Mouse (Mus musculus): ENCODE measurements at regions not wholly inside any gene's neighbourhood (a gene's known extent, or its start where the extent isn't known, plus 50 kb on each side); places are given as distances from the start of the nearest gene placed in this dataset.

GRCm38 (mm10) chr6:143490019-143490418, 323.0 kb downstream of the Etnk1 start:
- DNase-seq = no peak

DNA sequence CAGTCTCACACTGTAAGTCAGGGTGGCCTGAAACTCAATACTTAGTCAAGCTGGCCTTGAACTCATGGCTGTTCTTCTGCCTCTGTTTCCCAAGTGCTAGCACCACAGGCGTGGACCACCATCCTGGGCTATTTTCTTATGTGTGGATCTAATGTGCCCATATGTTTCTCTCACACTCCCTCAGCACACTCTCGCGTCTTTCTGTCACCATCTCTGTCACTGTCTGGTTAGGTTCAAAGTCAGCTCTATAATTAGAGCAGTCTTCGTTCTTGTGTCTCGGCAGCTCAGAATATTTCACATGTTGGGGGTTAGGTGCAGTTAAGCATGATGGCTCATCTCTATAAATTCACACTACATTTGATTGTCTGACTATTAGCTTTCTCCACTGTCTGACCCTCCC, 324.4 kb downstream of the Etnk1 start:
- no peak for DNase-seq

DNA sequence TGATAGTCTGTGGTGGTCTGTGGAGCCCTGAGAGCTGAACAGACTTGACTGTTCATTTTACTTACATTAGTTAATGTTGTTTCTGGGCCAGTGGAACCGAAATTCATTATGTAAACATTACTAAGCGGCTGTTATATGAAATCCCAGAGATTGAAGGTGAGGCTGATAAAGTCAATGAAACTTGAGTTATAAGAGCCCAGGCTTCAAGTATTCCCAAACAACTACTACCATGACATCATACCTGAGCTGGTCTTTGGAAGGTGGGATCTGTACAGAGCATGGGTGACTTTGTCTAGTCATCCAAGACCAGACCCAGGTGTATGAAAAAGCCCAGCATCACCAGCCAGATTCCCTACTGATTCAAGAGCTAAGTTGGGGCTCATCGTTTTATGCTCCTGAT, 326.5 kb downstream of the Etnk1 start:
- no peak for DNase-seq

GRCm38 (mm10) chr6:143494341-143494740, 327.3 kb downstream of the Etnk1 start:
- DNase-seq = no peak

DNA sequence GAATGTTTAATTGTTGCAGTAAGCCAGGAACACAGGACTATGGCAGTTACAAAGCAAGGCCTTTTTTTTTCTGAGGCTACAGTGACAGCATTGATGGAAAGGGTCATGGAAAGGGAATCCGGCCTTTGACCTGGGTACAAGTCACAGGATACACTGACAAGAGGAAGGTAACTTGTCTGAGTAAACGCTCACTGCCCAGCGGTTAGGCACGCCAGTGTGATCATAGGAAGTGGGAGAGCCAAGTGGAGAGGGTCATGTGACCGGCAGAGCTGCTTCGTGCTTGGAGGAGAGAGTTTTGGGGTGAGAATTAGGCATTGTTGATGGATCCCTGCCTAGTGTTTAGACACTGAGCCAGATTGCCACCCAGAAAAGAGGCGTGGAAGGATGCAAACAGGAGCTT, 327.9 kb downstream of the Etnk1 start:
- DNase-seq = no peak

DNA sequence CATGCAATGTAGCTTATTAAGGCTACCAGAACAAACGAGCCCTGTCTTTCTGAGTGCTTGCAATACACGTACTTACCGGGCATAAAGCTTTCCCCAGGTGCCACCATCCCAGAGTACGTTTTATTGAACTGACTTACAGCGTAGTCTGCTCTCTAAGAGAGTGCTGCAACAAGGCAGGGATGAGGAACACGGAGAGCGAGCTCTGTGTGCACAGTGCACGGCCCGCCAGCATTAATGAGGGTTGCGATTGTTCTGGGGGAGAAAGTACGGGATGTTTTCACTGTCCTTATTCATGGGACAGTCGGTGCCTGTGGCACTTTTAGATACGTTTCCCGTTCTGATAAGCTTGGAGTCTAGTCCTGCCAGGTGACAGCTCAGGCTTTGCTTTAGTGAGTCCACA, 331.7 kb downstream of the Etnk1 start:
- DNase-seq = no peak

DNA sequence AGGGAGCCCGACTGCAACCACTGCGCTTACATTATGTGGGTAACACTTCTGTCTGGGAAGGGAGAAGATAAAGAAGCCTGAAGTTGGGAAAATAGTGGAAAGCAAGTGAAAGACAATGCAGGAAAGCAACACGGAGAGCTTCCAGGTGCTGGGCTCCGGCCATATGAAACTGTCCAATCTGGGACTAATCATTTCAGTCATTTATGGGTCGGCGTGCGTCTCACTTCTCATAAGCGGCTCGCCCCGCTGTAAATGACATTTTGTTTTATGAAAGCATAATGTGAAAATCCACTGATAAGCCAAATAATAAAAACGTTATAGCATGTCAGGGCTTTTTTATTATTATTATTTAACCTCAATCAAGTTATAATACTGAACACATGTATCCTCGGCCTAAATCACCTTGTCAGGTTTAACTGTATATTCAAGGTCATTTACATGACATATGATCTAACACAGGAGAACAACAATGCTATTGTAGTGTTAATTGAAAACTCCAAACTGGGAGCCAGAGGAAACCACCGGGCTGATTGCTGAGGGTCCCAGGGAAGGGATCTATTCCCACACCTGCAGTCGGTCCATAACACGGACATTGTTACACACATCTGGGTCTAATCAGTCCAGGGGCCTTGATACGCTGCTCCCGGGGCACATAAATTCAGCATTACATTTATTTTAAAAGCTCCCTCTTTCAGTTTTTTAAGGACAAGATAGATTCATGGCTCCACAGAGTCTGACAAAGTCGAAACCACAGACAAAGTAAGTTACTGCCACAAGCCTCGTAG, 332.4 kb downstream of the Etnk1 start:
- DNase-seq = no peak

- no peak for DNase-seq
These were observed 335.8 kb downstream of the Etnk1 start for GRCm38 (mm10) chr6:143502803-143503202.

DNA sequence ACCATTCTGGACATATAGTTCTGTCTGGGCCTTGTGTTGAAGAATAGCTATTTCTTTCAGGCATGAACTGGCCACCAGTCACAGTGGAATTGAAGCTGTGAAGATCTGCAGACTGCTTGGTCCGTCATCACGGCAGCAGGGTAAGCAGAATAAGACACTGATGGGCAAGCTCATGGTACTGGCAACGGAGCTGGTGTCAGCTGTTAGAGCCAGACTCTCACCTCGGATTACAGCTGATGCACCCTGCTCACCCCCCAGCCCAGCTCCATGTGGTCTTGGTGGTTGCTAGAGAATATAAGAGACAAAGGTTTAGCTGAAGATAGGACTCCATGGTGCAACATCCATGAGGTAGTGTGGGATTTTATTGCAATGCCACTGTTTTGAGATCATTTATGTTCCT, 336.9 kb downstream of the Etnk1 start:
- no peak for DNase-seq

- DNase-seq = no peak
These were observed 346.4 kb downstream of the Etnk1 start for GRCm38 (mm10) chr6:143513459-143513858.

DNA sequence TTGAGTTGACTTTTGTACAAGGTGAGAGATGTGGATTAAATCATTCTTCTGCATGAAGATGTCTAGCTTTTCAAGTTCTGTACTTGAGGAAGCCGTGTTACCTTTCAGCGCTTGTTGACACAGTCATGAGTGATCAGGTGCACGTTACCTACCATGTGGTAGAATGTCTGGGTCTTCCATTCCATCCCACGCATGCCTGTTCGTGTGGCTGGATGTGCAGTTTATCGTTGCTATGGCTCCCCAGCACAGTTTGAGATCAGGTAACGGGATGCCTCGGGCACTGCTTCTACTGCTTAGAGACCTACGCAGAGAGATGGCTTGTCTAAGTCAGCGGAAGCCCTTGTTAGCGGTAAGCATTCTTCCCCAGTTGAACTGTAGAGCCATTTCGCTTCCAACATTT, 348.1 kb downstream of the Etnk1 start:
- DNase-seq = no peak

DNA sequence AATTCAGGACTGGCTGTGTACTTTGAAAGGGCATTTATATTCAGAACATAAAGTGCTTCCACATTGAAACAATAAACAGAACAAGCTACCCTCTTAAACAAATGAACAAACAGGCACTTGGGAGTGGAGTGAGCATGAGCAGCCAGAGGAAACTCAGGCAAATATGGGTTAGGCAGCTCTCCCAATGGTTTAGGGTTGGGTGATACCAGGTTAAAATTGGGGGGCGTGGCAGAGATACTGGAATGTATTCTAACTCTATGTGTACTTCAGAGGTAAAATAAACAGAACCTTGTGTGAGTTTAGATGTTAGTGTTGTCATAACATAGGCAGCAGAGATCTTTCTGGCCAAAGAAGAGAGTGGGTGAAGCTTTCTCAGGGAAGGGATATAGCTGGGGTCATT, 349.7 kb downstream of the Etnk1 start:
- DNase-seq = no peak

DNA sequence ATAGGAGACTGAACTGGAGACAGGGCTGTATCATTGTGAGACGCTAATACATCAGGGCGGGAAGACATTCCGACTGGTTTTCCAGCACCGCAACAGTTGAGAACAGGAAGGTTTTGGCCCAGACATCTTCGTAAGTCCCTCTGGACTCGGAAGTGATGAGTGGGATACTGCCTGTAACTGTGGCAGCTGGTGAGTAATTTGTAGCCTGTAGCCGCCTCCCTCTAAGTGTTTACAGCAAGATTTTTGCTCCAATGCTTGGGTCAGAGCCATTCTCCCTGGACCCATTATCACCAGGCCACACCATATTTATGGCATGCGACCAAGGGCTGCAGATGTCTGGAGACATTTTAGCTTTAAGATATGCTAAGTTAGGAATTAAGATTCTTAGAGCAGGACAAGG, 351.5 kb downstream of the Etnk1 start:
- DNase-seq = no peak

DNA sequence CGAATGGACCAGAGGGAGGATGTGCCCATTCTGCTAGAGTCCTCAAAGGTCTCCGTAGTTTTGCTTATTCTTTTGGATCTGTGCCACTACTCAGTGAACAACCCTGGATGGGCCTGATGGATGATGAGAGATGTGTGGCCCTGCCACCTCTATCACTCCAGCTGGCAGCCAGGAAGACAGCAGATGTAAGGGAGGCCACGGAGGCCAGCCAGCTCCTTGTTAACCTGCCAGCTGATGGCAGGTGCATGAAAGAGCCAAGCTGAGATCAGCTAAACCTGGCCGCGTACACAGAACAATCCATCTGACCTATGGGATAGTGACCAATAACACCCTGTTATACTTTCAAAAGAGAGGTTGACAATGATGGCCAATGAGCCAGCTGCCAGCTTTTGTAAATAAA, 352.6 kb downstream of the Etnk1 start:
- DNase-seq = no peak

GRCm38 (mm10) chr6:143525092-143525491, 358.1 kb downstream of the Etnk1 start:
- no peak for DNase-seq

DNA sequence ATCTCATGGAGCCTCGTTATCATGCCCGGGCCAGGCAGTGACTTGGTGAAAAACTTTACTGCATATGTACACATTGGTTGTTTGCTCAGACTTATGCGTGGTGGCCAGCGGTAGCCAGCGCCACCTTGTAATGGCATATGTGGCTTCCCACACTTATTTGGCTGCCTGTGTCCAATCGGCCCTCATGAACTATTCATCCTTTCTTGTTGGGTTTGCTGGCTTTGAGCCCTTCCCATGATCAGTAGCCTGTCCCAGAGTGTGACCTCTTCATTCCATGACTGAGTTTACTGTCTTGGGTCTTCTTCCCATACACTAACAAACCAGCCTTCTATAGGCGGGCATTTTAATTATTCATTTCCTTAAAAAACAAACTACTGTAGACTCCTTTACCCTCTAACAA, 361.9 kb downstream of the Etnk1 start:
- no peak for DNase-seq

GRCm38 (mm10) chr6:143530372-143531224, 363.6 kb downstream of the Etnk1 start:
- DNase-seq = peak; percentile 44

GRCm38 (mm10) chr6:143531477-143531876, 364.5 kb downstream of the Etnk1 start:
- no peak for DNase-seq

DNA sequence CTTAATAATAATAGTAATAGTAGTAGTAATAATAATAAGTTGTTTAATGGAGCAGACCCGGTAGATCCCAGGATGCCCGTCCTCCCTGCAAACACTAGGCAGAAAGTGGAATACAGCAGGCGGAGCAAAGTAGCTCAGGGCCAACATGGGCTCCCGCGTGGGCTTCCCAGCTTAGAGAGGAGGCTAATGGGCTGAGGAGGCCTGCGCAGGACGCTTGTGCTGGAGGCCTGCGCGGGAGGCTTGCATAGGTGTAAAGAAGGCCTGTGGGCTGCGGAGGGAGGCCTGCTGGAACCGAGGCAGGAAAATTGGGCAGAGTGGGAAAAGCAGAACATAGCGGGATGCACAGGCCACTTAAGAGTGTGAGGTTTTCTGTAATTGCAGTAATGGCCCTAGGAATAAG, 365.4 kb downstream of the Etnk1 start:
- DNase-seq = no peak

GRCm38 (mm10) chr6:143535265-143535664, 368.2 kb downstream of the Etnk1 start:
- no peak for DNase-seq

DNA sequence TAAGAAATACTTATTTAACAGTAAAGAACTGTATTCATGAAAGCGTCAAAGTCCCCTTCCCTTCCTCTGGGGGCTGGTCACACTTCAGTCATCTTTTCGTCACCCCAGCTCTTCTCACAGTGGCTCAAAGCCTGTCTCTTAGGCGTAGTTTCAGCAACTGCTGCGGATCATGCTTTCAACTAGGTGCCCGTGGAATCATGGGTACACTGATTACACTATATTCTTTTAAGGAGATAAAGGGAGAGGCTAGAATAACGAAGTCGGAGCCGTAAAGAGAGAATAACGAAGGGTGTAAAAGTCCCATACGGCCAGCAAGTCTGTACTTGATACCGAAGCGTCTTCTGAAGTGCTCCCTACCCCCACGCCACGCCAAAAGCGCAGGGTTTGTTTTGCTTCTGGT, 368.7 kb downstream of the Etnk1 start:
- DNase-seq = no peak

GRCm38 (mm10) chr6:143536525-143537293, 369.7 kb downstream of the Etnk1 start:
- DNase-seq = peak; percentile 23

DNA sequence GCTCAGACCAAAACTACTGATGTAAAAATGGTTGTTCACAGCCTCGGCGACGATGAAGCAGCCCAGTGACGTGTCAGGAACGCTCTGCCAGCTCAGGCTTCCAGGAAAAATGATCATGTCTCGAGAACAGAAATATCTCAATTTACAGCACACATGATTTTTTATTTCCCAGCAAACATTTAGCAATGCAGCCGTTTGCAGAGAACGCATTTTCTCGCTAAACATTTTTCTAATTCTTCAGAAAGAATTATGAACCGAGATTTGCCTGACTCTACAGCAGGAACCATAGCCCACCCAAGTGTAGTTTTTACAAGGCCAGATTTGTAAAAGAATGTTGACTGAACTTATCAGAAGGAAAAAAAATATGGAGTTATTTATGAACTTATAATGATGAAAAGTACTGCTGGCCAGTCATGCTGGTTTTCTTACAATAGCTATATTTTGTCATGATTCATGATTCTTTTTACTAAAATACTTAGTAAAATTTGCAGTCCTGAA, 380.4 kb downstream of the Etnk1 start:
- DNase-seq = no peak
